Mouse (Mus musculus) heart, embryonic 16.5 days (tissue): ENCODE data around the gene Gstm3. TPM values are rescaled to one million over a fixed set of nuclear protein-coding genes. Genes with fewer than 3 reads are reported as not detected.
"Not testable (repeated sequence)": the region's sequence is repeated elsewhere in the genome, so short reads cannot be mapped to it uniquely, and the experiment has no call there.

Experiments used
- ATAC-seq: fragments of 200-750 bp; cut with Nextera tagmentation; replicated peaks from 2 replicates; pipeline ENCODE4 v1.8.0; 2017; ENCODE audit warnings: moderate number of reproducible peaks; ENCODE audit not compliant: insufficient read depth, low FRiP score; ENCODE audit errors: extremely low read depth
- H3K27ac ChIP-seq: fragments of 300-500 bp; sonication (generic); 2 replicates; pipeline ENCODE4 v1.5.1; 2014; ENCODE audit warnings: mild to moderate bottlenecking, low read length, control low read depth, moderate library complexity
- H3K27me3 ChIP-seq: fragments of 300-500 bp; sonication (generic); 2 replicates; pipeline ENCODE4 v1.6.1; 2014; ENCODE audit warnings: low read length, mixed read lengths; ENCODE audit not compliant: control insufficient read depth, insufficient read depth
- H3K36me3 ChIP-seq: fragments of 300-500 bp; sonication (generic); 2 replicates; pipeline ENCODE4 v1.6.1; 2014; ENCODE audit not compliant: control insufficient read depth, insufficient read depth
- H3K4me1 ChIP-seq: fragments of 300-500 bp; sonication (generic); 2 replicates; pipeline ENCODE4 v1.6.1; 2014; ENCODE audit warnings: low read length, mixed read lengths; ENCODE audit not compliant: control insufficient read depth, insufficient read depth
- H3K4me2 ChIP-seq: fragments of 300-500 bp; sonication (generic); 2 replicates; pipeline ENCODE4 v1.6.1; 2014; ENCODE audit warnings: low read depth, mild to moderate bottlenecking, control low read depth, low read length
- H3K4me3 ChIP-seq: fragments of 300-500 bp; sonication (generic); 2 replicates; pipeline ENCODE4 v1.5.1; 2014; ENCODE audit warnings: mild to moderate bottlenecking, control low read depth, low read length
- H3K9ac ChIP-seq: fragments of 300-500 bp; sonication (generic); 2 replicates; pipeline ENCODE4 v1.6.1; 2014; ENCODE audit warnings: low read length, control low read depth
- H3K9me3 ChIP-seq: fragments of 300-500 bp; sonication (generic); replicated peaks from 2 replicates; pipeline ENCODE4 v1.6.1; 2016; ENCODE audit warnings: low read length; ENCODE audit not compliant: control insufficient read depth
- WGBS: fragments of 180-500 bp; shearing (Covaris S2); extraction: QIAGEN DNeasy Blood & Tissue Kit; methylation state at CpG from one replicate; pipeline ENCODE4 v1.1.7; 2014; 5-methylcytosine and 5-hydroxymethylcytosine counted together
- polyA plus RNA-seq: library from polyadenylated mRNA; unstranded; fragments of >200 nt; fragmentation: Nextera tagmentation; extraction: Ambion mirVana; gene quantifications from 2 replicates; pipeline ENCODE4 v1.2.1, GENCODE M21; 2015

Gstm3 gene
- polyA plus RNA-seq: 0.12 and 0.22 TPM in 2 replicates

GRCm38 (mm10) chr3:107968724-107969395, at the start of gene Gstm3:
Gstm3 (minus strand) TSS chr3:107969283.
- no peaks in the 10 kb centered on the region for H3K36me3 ChIP-seq
- H3K4me2 ChIP-seq: no peak within 1 kb of the TSS
- no peaks in the 10 kb centered on the region for H3K9me3 ChIP-seq
- ATAC-seq: peak; percentile 6; the same call in 1 of the 2 replicates
- H3K4me3 ChIP-seq: no peak within 1 kb of the TSS
- 0 out of 2 replicates have a peak, but pooled peaks cover 2% of the 10 kb centered on the region for H3K4me1 ChIP-seq
- 49% methylated on average over 13 of the region's 13 CpGs for WGBS
- no peak within 1 kb of the TSS for H3K9ac ChIP-seq
- no peaks in the 10 kb centered on the region for H3K27me3 ChIP-seq
- no peak within 1 kb of the TSS for H3K27ac ChIP-seq

GRCm38 (mm10) chr3:108018190-108018820, 49.2 kb upstream of the Gstm3 start:
- Histone ChIP-seq H3K27ac (peak overlapping the region; percentile 92), H3K9me3 (no peaks in the 10 kb centered on the region), H3K27me3 (peaks cover 3% of the 10 kb centered on the region), H3K9ac (peak overlapping the region; percentile 73), H3K36me3 (no peaks in the 10 kb centered on the region), H3K4me1 (peaks cover 26% of the 10 kb centered on the region), H3K4me3 (peak overlapping the region; percentile 58), H3K4me2 (peak overlapping the region; percentile 77)
- ATAC-seq: no peak
- 16% methylated on average over 14 of the region's 14 CpGs for WGBS

- peak; percentile 99 for ATAC-seq
- H3K9ac ChIP-seq: peak within 1 kb of the TSS; percentile 75
- H3K27ac ChIP-seq: peak within 1 kb of the TSS; percentile 92
- peaks cover 28% of the 10 kb centered on the region for H3K4me1 ChIP-seq
- WGBS: under 1% methylated on average over 31 of the region's 31 CpGs
- H3K4me3 ChIP-seq: peak within 1 kb of the TSS; percentile 58
- H3K36me3 ChIP-seq: no peaks in the 10 kb centered on the region
- H3K4me2 ChIP-seq: peak within 1 kb of the TSS; percentile 77
- H3K9me3 ChIP-seq: no peaks in the 10 kb centered on the region
- H3K27me3 ChIP-seq: peaks cover 3% of the 10 kb centered on the region; the same call in 1 of the 2 replicates
Observed at GRCm38 (mm10) chr3:108017473-108018189, 48.5 kb upstream of the Gstm3 start, which contains the start of gene Gstm1. Gstm1 (minus strand) TSS chr3:108017973.

- H3K9me3 ChIP-seq, H3K4me2 ChIP-seq: not testable (repeated sequence)
- 85% methylated on average over 5 of the region's 5 CpGs for WGBS
Observed at GRCm38 (mm10) chr3:108016468-108016867, 47.4 kb upstream of the Gstm3 start.

GRCm38 (mm10) chr3:108014974-108015346, 45.9 kb upstream of the Gstm3 start:
- Histone ChIP-seq H3K9me3 (no peaks in the 10 kb centered on the region), H3K4me2 (no peak overlapping the region), H3K4me3 (no peak overlapping the region), H3K36me3 (no peaks in the 10 kb centered on the region), H3K9ac (no peak overlapping the region), H3K27me3 (no peaks in the 10 kb centered on the region), H3K4me1 (peaks cover 27% of the 10 kb centered on the region), H3K27ac (no peak overlapping the region)
- WGBS: 82% methylated on average over 2 of the region's 2 CpGs
- no peak for ATAC-seq

More at GRCm38 (mm10) chr3:108016468-108016867, 47.4 kb upstream of the Gstm3 start:
- H3K36me3 ChIP-seq, ATAC-seq, H3K4me3 ChIP-seq, H3K9ac ChIP-seq, H3K27me3 ChIP-seq, H3K27ac ChIP-seq: not testable (repeated sequence)
- H3K4me1 ChIP-seq: peaks cover 28% of the 10 kb centered on the region

GRCm38 (mm10) chr3:108014098-108014973, 45.3 kb upstream of the Gstm3 start:
- Histone ChIP-seq H3K27ac (no peak overlapping the region), H3K36me3 (no peaks in the 10 kb centered on the region), H3K9me3 (no peaks in the 10 kb centered on the region), H3K4me3 (no peak overlapping the region), H3K27me3 (no peaks in the 10 kb centered on the region), H3K4me1 (peaks cover 27% of the 10 kb centered on the region), H3K9ac (no peak overlapping the region), H3K4me2 (no peak overlapping the region)
- ATAC-seq: no peak
- 84% methylated on average over 8 of the region's 8 CpGs for WGBS

- no peaks in the 10 kb centered on the region for H3K9me3 ChIP-seq
- H3K4me3 ChIP-seq: no peak overlapping the region
- no peak overlapping the region for H3K4me2 ChIP-seq
- no peak for ATAC-seq
- 0 out of 2 replicates have a peak overlapping the region, but pooled peaks have one; percentile 20 for H3K27ac ChIP-seq
- H3K36me3 ChIP-seq: no peaks in the 10 kb centered on the region
- H3K27me3 ChIP-seq: no peaks in the 10 kb centered on the region
- peaks cover 21% of the 10 kb centered on the region for H3K4me1 ChIP-seq
- H3K9ac ChIP-seq: no peak overlapping the region
- whole genome bisulfite sequencing: 73% methylated on average over 4 of the region's 4 CpGs
Observed at GRCm38 (mm10) chr3:108013331-108013871, 44.3 kb upstream of the Gstm3 start.

- Histone ChIP-seq H3K27ac (no peak overlapping the region), H3K4me3 (no peak overlapping the region), H3K27me3 (no peaks in the 10 kb centered on the region), H3K36me3 (no peaks in the 10 kb centered on the region), H3K9ac (no peak overlapping the region), H3K4me2 (no peak overlapping the region), H3K9me3 (no peaks in the 10 kb centered on the region), H3K4me1 (peaks cover 13% of the 10 kb centered on the region)
- no peak for ATAC-seq
- WGBS: 50% methylated on average over 3 of the region's 3 CpGs
Observed at GRCm38 (mm10) chr3:108011558-108011957, 42.5 kb upstream of the Gstm3 start.
